8 mouse cellular contexts compared by ENCODE assay signal in the genomic region with DNA sequence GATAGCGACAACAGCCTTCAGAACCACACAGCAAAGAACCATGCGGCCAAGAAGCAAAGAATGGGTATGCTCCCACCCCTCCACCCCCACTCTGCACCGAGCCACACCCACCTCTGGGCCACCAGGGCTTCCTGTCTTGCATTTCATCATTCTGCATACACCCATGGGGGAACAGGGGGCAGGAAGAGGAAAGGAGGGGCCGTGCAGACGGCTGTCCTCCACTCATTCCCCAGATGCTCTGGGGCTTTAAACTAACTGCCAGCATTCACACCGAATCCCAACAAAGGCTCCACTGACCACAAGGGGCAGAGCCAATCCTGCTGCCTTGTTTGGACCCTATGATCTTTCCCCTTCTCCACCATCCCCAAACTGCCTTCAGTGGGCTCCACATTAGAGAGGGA. TPM values are rescaled to one million over a fixed set of nuclear protein-coding genes. Genes with fewer than 3 reads are reported as not detected.
A peak's percentile ranks its signal among the peaks of the same experiment; 100 is the strongest.
DNase-seq lines count a peak whose midpoint lies in the region; ATAC-seq lines count a peak whose summit lies in the region.

No protein-coding gene starts in this region.

- no peak overlapping the region for H3K27ac ChIP-seq in embryonic facial prominence, embryonic 11.5 days (replicated peaks; ENCODE audit: low read depth, low read length)
- H3K27ac ChIP-seq in liver, embryonic 16.5 days (ENCODE audit: low read length), result peak overlapping the region; percentile 71
- peak overlapping the region; percentile 13; the same call in 1 of the 2 replicates for H3K27ac ChIP-seq in neural tube, embryonic 12.5 days

- WGBS in embryonic facial prominence, embryonic 11.5 days, result 13% methylated on average over 6 of the region's 6 CpGs
- 5% methylated on average over 6 of the region's 6 CpGs for WGBS in liver, embryonic 16.5 days (ENCODE audit: insufficient replicate concordance)
- 14% methylated on average over 6 of the region's 6 CpGs for WGBS in neural tube, embryonic 12.5 days

- no peaks in the 10 kb centered on the region for H3K36me3 ChIP-seq in embryonic facial prominence, embryonic 11.5 days (replicated peaks; ENCODE audit: control insufficient read depth, insufficient read depth, low read depth, low read length)
- peaks cover 8% of the 10 kb centered on the region; the same call in 1 of the 2 replicates for H3K36me3 ChIP-seq in liver, embryonic 16.5 days (ENCODE audit: control insufficient read depth, insufficient read depth)
- peaks cover 22% of the 10 kb centered on the region for H3K36me3 ChIP-seq in neural tube, embryonic 12.5 days

- H3K9me3 ChIP-seq in embryonic facial prominence, embryonic 11.5 days (replicated peaks; ENCODE audit: control insufficient read depth, low read length), result no peaks in the 10 kb centered on the region
- H3K9me3 ChIP-seq in liver, embryonic 16.5 days (replicated peaks; ENCODE audit: control insufficient read depth, low read length), result no peaks in the 10 kb centered on the region
- H3K9me3 ChIP-seq in neural tube, embryonic 12.5 days, result no peaks in the 10 kb centered on the region

- H3K4me2 ChIP-seq in embryonic facial prominence, embryonic 11.5 days (ENCODE audit: low read depth, low read length), result no peak overlapping the region
- H3K4me2 ChIP-seq in liver, embryonic 16.5 days (ENCODE audit: low read depth, low read length), result peak overlapping the region; percentile 15
- peak overlapping the region; percentile 39 for H3K4me2 ChIP-seq in neural tube, embryonic 12.5 days (replicated peaks)

- ATAC-seq in embryonic facial prominence, embryonic 11.5 days (replicated peaks; ENCODE audit: insufficient number of reproducible peaks, low FRiP score, low TSS enrichment, low read depth), result no peak
- peak; percentile 26; the same call in 1 of the 2 replicates for ATAC-seq in liver, embryonic 16.5 days (ENCODE audit: low read depth)
- peak; percentile 33; the same call in 1 of the 2 replicates for ATAC-seq in neural tube, embryonic 12.5 days (ENCODE audit: low FRiP score, low read depth)
- ATAC-seq in cerebellum, adult (ENCODE audit: insufficient number of reproducible peaks, low FRiP score, low TSS enrichment), result no peak

- peak; percentile 20 to 41 for DNase-seq in adrenal gland, adult (ENCODE audit: inconsistent age in 2 of 2, low spot score in 1 of 2)
- no peak for DNase-seq in adrenal gland, postnatal 25 days
- DNase-seq in embryonic facial prominence, embryonic 11.5 days (ENCODE audit: low spot score), result no peak
- DNase-seq in heart, postnatal 4 days, result peak; percentile 47
- no peak for DNase-seq in layer of hippocampus, postnatal 10 days (ENCODE audit: low spot score in 2 of 2)

- H3K4me3 ChIP-seq in embryonic facial prominence, embryonic 11.5 days (ENCODE audit: low read depth, low read length), result no peak overlapping the region
- no peak overlapping the region for H3K4me3 ChIP-seq in liver, embryonic 16.5 days (ENCODE audit: low read depth, low read length)
- no peak overlapping the region for H3K4me3 ChIP-seq in neural tube, embryonic 12.5 days

- H3K4me1 ChIP-seq in embryonic facial prominence, embryonic 11.5 days (ENCODE audit: control insufficient read depth, insufficient read depth, low read length), result peaks cover 9% of the 10 kb centered on the region
- H3K4me1 ChIP-seq in liver, embryonic 16.5 days (ENCODE audit: control insufficient read depth, low read depth, low read length), result peaks cover 55% of the 10 kb centered on the region
- peaks cover 30% of the 10 kb centered on the region for H3K4me1 ChIP-seq in neural tube, embryonic 12.5 days

- H3K27me3 ChIP-seq in embryonic facial prominence, embryonic 11.5 days (ENCODE audit: control insufficient read depth, insufficient read depth, low read length), result no peaks in the 10 kb centered on the region
- H3K27me3 ChIP-seq in liver, embryonic 16.5 days (ENCODE audit: control insufficient read depth, insufficient read depth, low read depth, low read length), result no peaks in the 10 kb centered on the region
- H3K27me3 ChIP-seq in neural tube, embryonic 12.5 days (replicated peaks), result no peaks in the 10 kb centered on the region; the same call in 1 of the 2 replicates

- peak overlapping the region; percentile 10; the same call in 1 of the 2 replicates for H3K9ac ChIP-seq in embryonic facial prominence, embryonic 11.5 days (replicated peaks; ENCODE audit: low read length)
- peak overlapping the region; percentile 0; the same call in 1 of the 2 replicates for H3K9ac ChIP-seq in liver, embryonic 16.5 days (ENCODE audit: low read depth, low read length)
- H3K9ac ChIP-seq in neural tube, embryonic 12.5 days, result 0 out of 2 replicates have a peak overlapping the region, but pooled peaks have one; percentile 26

RNA-seq across cellular contexts. Expression of gene Ccdc88c, which starts 10.9 kb away (rescaled TPM):
- 2.3 and 4.6 TPM in 2 replicates for total RNA-seq in adrenal gland, postnatal 25 days (2021)
- polyA plus RNA-seq in embryonic facial prominence, embryonic 11.5 days (2014; fragmentation: Nextera tagmentation; extraction: Ambion mirVana), result 4.8 and 5.2 TPM in 2 replicates
- 10 to 100 TPM; 10.9 to 11.4 TPM for total RNA-seq in heart, postnatal 4 days (2021)
- polyA plus RNA-seq in liver, embryonic 16.5 days (2015; fragmentation: Nextera tagmentation; extraction: Ambion mirVana), result 5.9 and 6.1 TPM in 2 replicates
- polyA plus RNA-seq in neural tube, embryonic 12.5 days (2016; fragmentation: Nextera tagmentation; extraction: Ambion mirVana), result 14.7 and 16.0 TPM in 2 replicates
- total RNA-seq in layer of hippocampus, postnatal 10 days (2021), result 10 to 100 TPM; 43.0 to 49.7 TPM

Comparison
In these comparisons a context has a peak if more than half of its experiments do, and no peak if none do; other contexts are left out.
1. DNase-seq: peak in adrenal gland, adult (2 of 2) and heart, postnatal 4 days (single experiment); none in adrenal gland, postnatal 25 days (single experiment), embryonic facial prominence, embryonic 11.5 days (single experiment) and layer of hippocampus, postnatal 10 days (0 of 2).
2. ATAC-seq: peak in liver, embryonic 16.5 days (single experiment) and neural tube, embryonic 12.5 days (single experiment); none in embryonic facial prominence, embryonic 11.5 days (single experiment) and cerebellum, adult (single experiment).
3. Peak in every context shown above with its lines, with median percentiles within 50 percentile points of each other: H3K9ac ChIP-seq.